Mouse (Mus musculus): ENCODE data around the gene Tent2. TPM values are rescaled to one million over a fixed set of nuclear protein-coding genes. Genes with fewer than 3 reads are reported as not detected.

Tent2 gene
- polyA plus RNA-seq, 1 experiment from 2014 or later, result 37.4 TPM

Other genes starting within 250 kb of the Tent2 start
- gene Cmya5, start 47.7 kb downstream of the Tent2 start, polyA plus RNA-seq (2015; fragmentation: Nextera tagmentation; extraction: Ambion mirVana), result 5.5 and 5.9 TPM in 2 replicates
- gene Homer1, start 107.2 kb upstream of the Tent2 start, polyA plus RNA-seq (2015; fragmentation: Nextera tagmentation; extraction: Ambion mirVana), result 11.7 and 13.9 TPM in 2 replicates